Mouse (Mus musculus): ENCODE data around the gene Simc1. TPM values are rescaled to one million over a fixed set of nuclear protein-coding genes. Genes with fewer than 3 reads are reported as not detected.

Gene Simc1
- 38.8 TPM for total RNA-seq (2023)

DNA sequence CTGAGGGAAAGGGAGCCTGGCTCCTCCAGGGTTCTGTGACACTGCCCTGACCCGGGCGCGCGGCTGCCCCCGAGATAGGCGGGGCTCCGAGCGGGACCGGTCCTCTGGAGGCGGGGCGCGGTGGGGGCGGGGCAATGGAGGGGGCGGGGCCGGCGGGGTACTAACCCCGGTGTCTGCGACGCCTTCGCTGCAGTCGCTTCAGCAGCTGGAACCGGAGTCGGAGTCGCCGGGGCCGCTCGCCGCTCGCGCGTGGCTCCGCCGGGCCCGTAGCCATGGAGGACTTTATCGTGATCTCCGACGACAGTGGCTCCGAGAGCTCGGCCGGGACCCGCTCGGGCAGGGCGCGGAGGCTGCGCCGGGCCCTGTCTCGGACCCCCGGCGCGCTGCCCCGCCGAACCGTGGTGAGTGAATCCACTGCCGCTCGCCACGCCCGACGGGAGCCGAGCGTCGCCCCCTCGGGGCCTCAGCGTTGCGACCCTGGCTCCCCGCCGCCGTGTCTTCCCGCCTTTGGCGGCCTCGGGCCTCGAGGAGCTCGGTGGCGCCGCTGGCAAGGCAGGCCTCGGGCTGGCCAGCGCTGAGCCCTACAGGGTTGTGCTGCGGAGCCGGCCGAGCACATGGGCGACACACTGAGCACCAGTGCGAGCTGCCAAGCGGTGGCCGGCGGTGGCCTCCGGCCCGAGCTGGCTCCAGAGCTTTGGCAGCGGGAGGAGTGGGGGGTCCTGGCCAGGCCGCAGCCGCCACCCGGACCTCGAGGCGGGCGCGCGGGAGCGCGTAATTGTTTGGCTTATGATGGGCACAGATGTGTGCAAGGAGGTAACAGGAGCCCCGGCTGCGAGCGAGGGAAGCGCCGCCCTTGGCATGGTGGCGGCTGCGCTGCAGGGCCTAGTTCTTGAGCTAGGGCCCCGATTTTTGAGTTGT lies at the start of gene Simc1:
Gene Simc1, plus strand, starts transcription at position 176 of the 918 bp plus-strand sequence.

DNA sequence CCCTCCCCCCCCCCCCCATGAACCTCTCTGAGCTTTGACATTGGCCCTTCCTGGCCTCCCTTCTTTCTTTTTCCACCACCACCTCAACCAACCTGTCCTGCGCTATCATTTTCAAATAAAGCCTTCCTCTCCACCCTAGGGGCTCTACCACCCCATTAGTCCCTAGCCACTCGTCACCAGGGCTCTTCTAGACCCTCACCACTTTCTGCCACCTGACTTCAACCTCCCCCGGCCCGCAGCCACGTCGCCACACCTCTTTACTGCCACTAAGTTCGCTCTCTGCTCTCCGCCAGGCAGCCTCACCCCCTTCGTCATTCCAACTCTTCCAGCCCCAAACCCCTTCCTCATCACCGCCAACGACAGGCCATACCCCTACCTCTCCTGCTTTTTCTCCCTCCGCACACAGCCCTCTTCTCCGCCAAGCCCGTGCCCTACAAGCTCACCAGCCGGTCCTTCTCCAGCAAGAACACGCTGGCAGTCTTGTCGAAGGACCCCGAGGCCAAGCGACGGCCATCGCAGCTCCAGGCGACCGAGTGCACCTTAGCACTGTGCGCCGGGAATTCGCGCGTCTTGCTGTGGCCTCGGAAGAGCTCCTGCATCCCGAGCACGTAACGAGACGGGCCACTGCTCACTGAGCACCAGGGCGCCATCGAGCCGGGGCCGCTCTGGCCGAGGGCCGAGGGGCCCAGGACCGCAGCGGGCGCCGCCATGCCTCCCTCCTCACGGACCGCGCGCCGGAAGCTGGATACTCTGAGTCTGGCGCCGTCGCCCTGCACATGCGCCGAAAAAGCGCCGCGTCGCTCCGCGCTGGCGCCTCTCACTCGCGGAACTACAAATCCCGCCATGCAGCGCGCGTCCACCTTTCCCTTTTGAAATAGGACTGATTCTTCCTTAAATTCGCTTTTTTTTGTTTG lies 35.2 kb upstream of the Simc1 start, which contains the start of gene Thoc3:
Gene Thoc3, minus strand, starts transcription at position 752 of the 914 bp plus-strand sequence.

DNA sequence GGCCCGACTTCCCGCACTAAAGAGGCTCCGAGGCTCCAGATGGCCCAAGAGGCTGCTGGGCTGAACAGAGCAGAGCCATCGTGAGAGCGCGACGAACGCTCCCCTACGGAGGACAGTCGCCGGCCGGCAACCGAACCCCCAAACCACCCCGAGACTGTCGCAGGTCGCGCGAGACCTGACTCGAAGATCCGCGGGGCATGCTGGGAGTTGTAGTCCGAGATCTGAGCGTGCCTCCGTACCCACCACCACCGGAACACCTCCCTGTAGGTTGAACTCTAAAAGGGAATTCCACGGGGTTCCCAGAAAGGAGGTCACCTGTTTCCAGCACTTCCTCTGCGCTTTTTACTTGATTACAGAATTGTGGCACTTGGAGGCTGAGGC lies 61.6 kb downstream of the Simc1 start, which contains the start of gene 4833439L19Rik:
Gene 4833439L19Rik, minus strand, starts transcription at position 235 of the 381 bp plus-strand sequence.

DNA sequence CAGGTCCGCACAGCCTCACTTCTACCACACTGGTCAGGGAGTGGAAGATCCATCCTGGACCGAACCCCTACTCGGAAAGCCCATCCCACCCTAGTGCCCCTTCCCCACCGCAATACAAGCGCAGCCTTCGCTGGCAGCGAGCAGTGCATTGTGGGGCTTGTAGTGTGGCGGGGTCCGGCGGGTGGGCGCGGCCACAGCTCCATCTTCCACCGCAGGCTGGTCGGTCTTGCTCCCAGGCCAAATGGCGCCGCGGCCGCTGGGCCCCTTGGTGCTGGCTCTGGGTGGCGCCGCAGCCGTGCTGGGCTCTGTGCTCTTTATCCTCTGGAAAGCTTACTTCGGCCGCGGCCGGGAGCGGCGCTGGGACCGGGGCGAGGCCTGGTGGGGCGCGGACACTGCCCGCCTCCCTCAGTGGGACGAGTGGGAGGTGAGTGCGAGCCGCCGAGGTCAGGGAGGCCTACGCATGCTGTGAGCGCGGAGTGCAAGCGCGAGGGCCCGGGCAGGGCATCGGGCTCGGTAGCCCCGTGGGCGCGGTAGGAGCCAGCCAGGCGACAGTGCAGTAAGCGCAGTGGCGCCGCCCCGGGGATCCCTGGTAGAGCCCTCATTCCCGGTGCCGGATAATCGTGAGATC lies 71.4 kb downstream of the Simc1 start, which contains the start of gene Arl10:
Gene Arl10, plus strand, starts transcription at position 162 of the 628 bp plus-strand sequence.

DNA sequence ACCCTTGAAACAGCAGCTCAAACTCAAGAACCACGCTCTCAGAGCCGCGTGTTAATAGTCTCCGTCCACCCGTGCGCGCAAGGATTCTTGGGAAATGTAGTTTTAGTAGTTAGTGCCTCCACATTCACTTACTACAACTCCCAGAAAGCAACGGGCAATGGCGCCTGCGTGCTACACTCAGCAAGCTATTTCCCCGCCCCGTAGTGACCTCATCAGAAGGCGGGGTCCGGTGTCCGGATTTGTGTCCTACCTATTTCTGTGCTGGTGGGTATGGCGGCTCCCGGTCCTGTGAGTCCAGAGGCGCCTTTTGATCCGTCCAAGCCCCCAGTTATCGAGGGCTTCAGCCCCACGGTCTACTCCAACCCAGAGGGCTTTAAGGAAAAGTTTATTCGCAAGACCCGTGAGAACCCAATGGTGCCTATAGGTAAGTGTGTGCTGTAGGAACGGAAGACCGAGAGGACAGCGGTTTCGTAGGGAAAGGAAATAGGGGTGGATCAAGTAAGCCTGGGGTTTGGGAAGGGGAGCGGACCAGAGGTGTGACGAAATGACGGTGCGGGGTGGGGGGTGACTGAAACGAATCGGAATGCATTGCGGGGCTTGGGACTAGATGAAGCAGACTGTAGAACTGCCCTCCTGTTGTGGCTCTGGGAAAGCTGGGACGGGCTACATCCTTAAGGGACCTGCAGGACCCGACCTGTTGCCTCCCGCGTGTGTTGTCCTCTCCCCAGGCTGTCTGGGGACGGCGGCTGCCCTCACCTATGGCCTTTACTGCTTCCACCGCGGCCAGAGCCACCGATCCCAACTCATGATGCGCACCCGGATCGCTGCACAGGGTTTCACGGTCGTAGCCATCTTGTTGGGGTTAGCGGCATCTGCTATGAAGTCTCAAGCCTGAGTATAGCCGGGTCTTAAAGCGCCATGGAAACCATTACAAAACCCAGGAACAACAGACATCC lies 86.7 kb downstream of the Simc1 start, which contains the start of the genes Nop16 and Higd2a:
Gene Nop16, minus strand, starts transcription at position 95 of the 956 bp plus-strand sequence.
Gene Higd2a, plus strand, starts transcription at position 212 of the 956 bp plus-strand sequence.

Other genes with a start within 250 kb of the Simc1 start
- 0.67 TPM for gene Cplx2, start 132.4 kb upstream of the Simc1 start, total RNA-seq (2023)
- 23.9 TPM for gene Thoc3, start 34.9 kb upstream of the Simc1 start, total RNA-seq (2023)
- 34.8 TPM for gene 4833439L19Rik, start 61.7 kb downstream of the Simc1 start, total RNA-seq (2023)
- 6.6 TPM for gene Arl10, start 71.2 kb downstream of the Simc1 start, total RNA-seq (2023)
- gene Nop16, start 86.3 kb downstream of the Simc1 start, total RNA-seq (2023) = 15.1 TPM
- 73.5 TPM for gene Higd2a, start 86.4 kb downstream of the Simc1 start, total RNA-seq (2023)
- gene Cltb, start 107.6 kb downstream of the Simc1 start, total RNA-seq (2023) = 39.1 TPM
- gene Faf2, start 118.0 kb downstream of the Simc1 start, total RNA-seq (2023) = 60.7 TPM
- 197 TPM for gene Rnf44, start 190.1 kb downstream of the Simc1 start, total RNA-seq (2023)
- not detected for gene Cdhr2, start 197.7 kb downstream of the Simc1 start, total RNA-seq (2023)
- not detected for gene Gprin1, start 246.1 kb downstream of the Simc1 start, total RNA-seq (2023)